ENCODE assay signal across 8 mouse cellular contexts in the genomic region with DNA sequence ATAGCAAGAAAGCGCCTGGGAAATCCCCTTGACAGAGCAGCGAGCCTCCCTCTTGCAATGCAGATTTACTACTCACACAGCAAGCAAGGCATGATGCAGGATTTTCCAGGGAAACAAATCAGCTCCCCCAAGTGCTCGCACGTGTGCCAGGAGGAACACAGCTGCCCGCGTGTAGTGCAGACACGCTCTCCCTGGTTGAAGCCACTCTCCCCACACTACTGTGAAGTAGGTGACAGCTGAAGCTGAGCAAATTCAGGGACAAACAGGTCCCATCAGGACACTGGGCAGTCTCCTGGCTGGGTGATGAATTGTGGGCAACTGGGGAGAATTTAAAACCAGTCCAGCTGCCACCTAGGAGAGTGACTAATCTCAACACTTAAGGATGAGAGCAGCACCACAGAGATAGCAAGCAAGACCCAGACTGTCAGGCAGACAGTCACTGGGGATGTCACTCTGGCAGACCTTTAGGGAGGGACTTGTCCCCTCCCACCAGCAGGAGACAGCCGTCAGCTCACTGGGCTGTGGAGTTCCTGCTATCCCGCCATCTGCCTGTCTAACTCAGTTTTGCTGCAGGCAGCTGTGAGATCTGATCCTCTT. TPM values are rescaled to one million over a fixed set of nuclear protein-coding genes. Genes with fewer than 3 reads are reported as not detected.
DNase-seq lines count a peak whose midpoint lies in the region; ATAC-seq and TF ChIP-seq lines count a peak whose summit lies in the region.

No protein-coding gene starts in this region.

- ATAC-seq in frontal cortex, adult (ENCODE audit: low TSS enrichment): peak; percentile 73
- ATAC-seq in midbrain, embryonic 13.5 days: peak; percentile 79

- no peak overlapping the region for H3K27ac ChIP-seq in gastrocnemius, adult 2 months
- peak overlapping the region; percentile 93 for H3K27ac ChIP-seq in midbrain, embryonic 13.5 days

- peak overlapping the region; percentile 45 for H3K4me2 ChIP-seq in midbrain, embryonic 13.5 days (replicated peaks)

- intact Hi-C loops in gastrocnemius, postnatal 14 days (cut with DNase I; ENCODE audit: low total_unique reads): no loop called here
- intact Hi-C loops in gastrocnemius, adult 2 months (cut with DNase I): no loop called here

- peak; percentile 32 for DNase-seq in gastrocnemius, postnatal 14 days
- DNase-seq in gastrocnemius, adult 2 months: no peak
- peak; percentile 9 for DNase-seq in ES-CJ7 (ENCODE audit: low read depth, low spot score)
- no peak for DNase-seq in urinary bladder, postnatal 36 days (ENCODE audit: low spot score in 2 of 2)
- no peak for DNase-seq in layer of hippocampus, postnatal 14 days (ENCODE audit: low spot score in 2 of 2)
- DNase-seq in layer of hippocampus, postnatal 36 days: no peak

- H3K36me3 ChIP-seq in midbrain, embryonic 13.5 days: peaks cover 13% of the 10 kb centered on the region

- 4% methylated on average over 9 of the region's 9 CpGs for WGBS in midbrain, embryonic 13.5 days

- H3K9ac ChIP-seq in midbrain, embryonic 13.5 days (replicated peaks): peak overlapping the region; percentile 62

- TF ChIP-seq CTCF in gastrocnemius, adult 2 months (IDR thresholded peaks at IDR 0.05): no peak

- H3K9me3 ChIP-seq in midbrain, embryonic 13.5 days: no peaks in the 10 kb centered on the region

- no peak overlapping the region for H3K4me3 ChIP-seq in gastrocnemius, adult 2 months
- peak overlapping the region; percentile 17 for H3K4me3 ChIP-seq in midbrain, embryonic 13.5 days (replicated peaks)

- H3K4me1 ChIP-seq in midbrain, embryonic 13.5 days (replicated peaks): peaks cover 78% of the 10 kb centered on the region

- no peaks in the 10 kb centered on the region for H3K27me3 ChIP-seq in midbrain, embryonic 13.5 days

RNA-seq across cellular contexts. Expression of a gene that starts 6.6 kb away (rescaled TPM):
- total RNA-seq in gastrocnemius, postnatal 14 days (2021): 1 to 10 TPM; 1.3 to 3.0 TPM
- under 1 TPM; 0.33 to 0.42 TPM for total RNA-seq in gastrocnemius, adult 2 months (2021)
- 81.0 and 85.6 TPM in 2 replicates for polyA plus RNA-seq in midbrain, embryonic 13.5 days (2015; fragmentation: Nextera tagmentation; extraction: Ambion mirVana)
- 1 to 10 TPM; 4.0 to 4.4 TPM for total RNA-seq in layer of hippocampus, postnatal 14 days (2021)
- 1 to 10 TPM; 2.2 to 3.1 TPM for total RNA-seq in layer of hippocampus, postnatal 36 days (2021)

Comparison
In these comparisons a context has a peak if more than half of its experiments do, and no peak if none do; other contexts are left out.
1. DNase-seq: peak in gastrocnemius, postnatal 14 days (single experiment) and ES-CJ7 (single experiment); none in gastrocnemius, adult 2 months (single experiment), urinary bladder, postnatal 36 days (0 of 2), layer of hippocampus, postnatal 14 days (0 of 2) and layer of hippocampus, postnatal 36 days (0 of 2).